Mouse (Mus musculus): ENCODE results near the gene Chst10. TPM values are rescaled to one million over a fixed set of nuclear protein-coding genes. Genes with fewer than 3 reads are reported as not detected.

Gene Chst10
- 10 to 100 TPM; 13.4 to 26.2 (median 21.8) TPM for polyA plus RNA-seq (2017; shearing (Covaris generic))

DNA sequence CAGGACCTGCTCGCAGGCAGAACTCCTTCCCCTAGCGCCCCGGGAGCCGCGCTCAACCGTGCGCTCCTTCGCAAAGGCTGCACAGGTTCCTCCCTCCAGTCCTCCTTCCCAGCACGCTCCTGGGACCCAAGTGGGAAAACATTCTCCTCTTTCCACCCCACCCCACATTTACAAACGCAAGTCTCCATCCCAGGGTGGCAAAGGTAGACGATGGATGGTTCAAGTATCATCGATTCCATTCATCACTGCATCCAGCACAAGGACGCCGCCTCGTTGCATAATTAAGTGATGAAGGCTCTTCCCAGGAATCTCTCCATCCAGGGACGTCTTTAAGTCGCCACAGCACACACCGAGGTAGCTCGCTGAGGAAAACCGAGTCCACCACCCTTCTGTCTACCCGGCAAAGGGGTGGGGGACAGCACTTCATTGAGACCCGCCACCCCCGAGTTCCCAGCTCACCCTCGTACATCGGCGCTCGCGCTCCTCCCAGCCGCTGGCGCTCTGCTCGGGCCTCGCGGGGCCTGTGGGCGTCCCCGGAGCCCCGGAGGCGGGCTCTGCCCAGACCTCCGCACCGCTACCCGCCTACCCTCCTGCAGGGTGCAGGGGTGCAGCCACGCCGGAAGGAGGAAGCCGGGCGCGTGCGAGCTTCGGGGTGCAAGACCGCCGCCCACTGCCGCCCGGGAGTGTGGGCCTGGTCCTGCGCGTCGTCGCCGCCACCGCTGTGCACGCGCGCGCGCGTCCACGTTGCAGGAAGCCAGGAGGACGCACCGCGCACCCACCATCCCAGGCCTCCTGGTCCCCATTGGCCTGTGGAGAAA is at the start of gene Chst10:
Gene Chst10, minus strand, starts transcription at position 731 of the 818 bp plus-strand sequence.
- ATAC-seq, result peak; percentile 93

GRCm38 (mm10) chr1:38939608-38940007 is 41.6 kb upstream of the Chst10 start:
- no peak for ATAC-seq

- no peak for ATAC-seq
These were observed 40.9 kb upstream of the Chst10 start, which contains the start of gene Nms for GRCm38 (mm10) chr1:38938849-38939248. Gene Nms, plus strand, starts transcription at chr1:38939149.

DNA sequence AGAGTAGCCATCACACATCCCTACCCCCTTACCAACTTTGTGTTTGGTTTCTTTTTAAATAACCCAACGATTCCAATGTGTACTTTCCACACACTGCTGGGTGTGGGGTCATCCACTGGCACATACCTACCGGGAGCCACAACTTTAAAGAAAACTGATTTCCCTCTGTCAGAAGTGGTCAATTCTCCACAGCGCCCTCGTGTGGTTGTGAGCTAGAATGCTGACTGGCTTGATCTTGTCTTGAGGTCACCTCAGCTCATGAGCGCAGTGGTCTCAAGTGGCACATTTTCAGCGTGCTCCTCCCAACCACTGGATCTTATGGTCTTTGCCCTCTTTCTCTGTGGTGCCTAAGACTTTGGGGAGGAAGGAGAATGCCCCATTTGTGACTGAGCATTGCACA is 38.8 kb upstream of the Chst10 start:
- ATAC-seq, result no peak

DNA sequence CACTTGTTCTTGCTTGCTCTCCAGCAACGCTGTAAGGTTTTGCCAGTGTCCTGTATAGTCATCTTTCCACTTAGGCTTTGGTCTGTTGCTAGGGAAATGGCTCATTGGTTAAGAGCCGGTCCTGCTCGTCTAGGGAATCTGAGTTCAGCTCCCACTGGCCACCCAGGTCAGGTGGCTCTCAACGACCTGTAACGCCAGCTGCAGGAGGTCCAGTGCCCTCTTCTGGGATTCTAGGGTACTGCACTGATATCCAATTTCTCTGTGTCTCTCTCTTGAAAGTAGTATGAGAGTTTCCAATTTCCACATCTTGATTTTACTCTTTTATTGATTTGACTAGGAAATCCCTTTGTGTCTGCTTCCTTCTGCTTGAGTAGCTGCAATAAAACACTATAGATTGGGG is 36.7 kb upstream of the Chst10 start:
- ATAC-seq, result no peak

GRCm38 (mm10) chr1:38930767-38931166 is 32.8 kb upstream of the Chst10 start:
- no peak for ATAC-seq

DNA sequence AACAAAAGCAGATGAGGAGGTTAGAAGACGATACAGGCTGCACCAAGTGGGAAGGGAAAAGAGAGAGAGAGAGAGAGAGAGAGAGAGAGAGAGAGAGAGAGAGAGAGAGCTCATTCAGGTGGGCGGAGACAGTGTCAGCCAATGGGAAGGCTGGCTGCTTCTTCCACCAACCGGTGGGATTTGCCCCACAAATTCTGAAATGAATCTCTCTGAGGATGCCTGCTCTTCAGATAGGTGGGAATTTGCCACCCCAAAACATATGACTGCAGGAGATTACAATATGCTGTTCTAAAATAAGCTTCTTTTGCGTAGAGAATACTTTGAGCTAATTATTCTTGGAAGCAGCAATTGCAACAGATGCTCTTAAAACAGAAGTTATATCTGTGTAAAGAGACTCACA is 31.5 kb upstream of the Chst10 start:
- no peak for ATAC-seq

- ATAC-seq, result no peak
These were observed 31.0 kb upstream of the Chst10 start for GRCm38 (mm10) chr1:38928996-38929395.

DNA sequence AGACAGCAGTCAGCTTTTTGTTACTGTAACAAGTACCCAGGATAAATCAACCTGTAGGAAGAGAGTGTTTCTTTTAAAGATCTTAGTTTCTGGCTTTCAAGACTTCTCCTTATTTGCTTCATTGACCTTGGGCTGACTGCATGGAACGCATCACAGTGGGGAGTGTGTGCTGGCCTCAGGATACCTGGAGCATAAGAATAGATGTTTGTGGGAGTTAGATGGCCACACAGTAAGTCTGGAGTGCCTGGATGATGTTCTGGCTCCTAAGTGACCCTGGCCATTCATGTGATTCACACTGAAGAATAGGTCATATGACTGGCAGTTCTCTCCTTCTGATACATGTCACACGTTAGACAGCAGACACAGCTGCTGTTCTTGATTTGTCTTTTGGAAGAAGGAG is 6.0 kb upstream of the Chst10 start:
- ATAC-seq, result no peak

GRCm38 (mm10) chr1:38902571-38902970 is 4.6 kb upstream of the Chst10 start:
- peak; percentile 22 for ATAC-seq

DNA sequence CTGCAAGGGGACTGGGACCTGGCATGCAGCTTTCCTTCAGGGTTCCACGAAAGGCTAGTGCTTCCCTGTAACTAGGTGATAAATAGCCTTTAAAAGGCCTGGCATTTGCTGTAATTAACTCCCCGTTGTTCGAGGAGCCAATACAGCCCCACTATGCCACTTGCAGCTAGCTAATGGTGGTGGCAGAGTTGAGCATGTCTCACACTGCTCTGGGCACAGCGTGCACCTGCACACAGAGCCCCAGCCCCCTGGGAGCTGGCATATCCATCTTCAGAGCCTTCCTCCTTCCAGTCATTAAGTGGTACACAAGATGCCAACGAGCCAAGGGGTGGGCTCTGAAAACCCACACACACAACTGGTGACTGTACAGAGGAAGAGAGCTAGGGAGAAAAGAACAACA is 4.9 kb downstream of the Chst10 start:
- ATAC-seq, result no peak

GRCm38 (mm10) chr1:38891444-38891843 is 6.5 kb downstream of the Chst10 start:
- no peak for ATAC-seq

- no peak for ATAC-seq
These were observed 9.2 kb downstream of the Chst10 start for GRCm38 (mm10) chr1:38888803-38889202.

DNA sequence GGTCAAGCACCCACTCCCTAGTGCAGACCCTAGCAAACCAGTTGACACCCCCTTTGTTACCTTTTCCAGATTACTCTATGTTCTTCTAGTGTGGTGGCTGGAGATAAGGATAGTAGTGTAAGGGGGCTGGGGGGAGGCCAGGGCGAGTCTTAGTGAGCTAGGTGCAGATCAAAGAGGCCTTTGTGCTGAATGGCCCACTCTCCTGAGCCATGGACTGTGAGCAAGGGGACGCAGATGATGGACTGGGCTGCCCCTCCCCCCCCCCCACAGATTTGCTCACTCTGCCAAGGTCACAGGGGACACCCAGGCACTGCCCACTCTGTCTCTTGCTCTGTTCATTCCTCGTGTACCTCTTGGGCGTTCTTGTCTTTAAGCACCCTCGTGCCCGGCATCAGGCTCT is 10.9 kb downstream of the Chst10 start:
- ATAC-seq, result no peak

DNA sequence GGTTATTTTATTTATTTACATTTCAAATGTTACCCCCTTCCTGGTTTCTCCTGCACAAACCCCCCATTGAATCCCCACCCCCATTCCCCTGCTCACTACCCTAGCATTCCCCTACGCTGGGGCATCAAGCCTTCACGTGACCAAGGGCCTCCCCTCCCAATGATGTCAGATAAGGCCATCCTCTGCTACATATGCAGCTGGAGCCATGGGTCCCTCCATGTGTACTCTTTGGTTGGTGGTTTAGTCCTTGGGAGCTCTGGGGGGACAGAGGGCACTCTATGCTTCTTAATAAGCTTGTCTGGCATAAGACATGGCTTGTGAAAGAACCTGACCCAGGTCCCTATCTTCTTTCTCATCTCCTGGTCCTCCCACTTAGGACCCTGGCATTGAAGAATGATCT is 11.4 kb downstream of the Chst10 start:
- ATAC-seq, result no peak

DNA sequence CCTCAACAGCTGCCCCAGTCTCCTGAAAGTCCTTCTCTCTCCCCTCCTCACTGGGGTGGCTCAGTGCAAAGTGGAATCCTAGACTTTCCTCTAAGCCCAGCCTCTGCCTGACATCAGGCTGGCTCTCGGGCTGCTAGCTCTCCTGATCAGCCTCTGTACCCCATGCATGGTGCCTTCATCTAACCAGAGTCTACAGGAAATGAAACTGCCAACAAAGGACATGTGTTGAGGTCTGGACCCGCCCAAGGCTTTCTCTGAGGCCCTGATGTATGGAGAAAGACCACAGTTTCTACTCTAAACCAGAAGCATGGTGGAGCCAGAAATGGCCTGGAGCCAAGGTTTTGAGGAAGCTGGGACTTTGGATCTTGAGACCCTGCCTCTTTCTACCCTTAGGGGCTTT is 12.0 kb downstream of the Chst10 start:
- ATAC-seq, result peak; percentile 53

- peak; percentile 79 for ATAC-seq
These were observed 14.2 kb downstream of the Chst10 start for GRCm38 (mm10) chr1:38883766-38884165.

GRCm38 (mm10) chr1:38882746-38883145 is 15.2 kb downstream of the Chst10 start:
- ATAC-seq, result no peak

- no peak for ATAC-seq
These were observed 16.6 kb downstream of the Chst10 start for GRCm38 (mm10) chr1:38881366-38881765.

DNA sequence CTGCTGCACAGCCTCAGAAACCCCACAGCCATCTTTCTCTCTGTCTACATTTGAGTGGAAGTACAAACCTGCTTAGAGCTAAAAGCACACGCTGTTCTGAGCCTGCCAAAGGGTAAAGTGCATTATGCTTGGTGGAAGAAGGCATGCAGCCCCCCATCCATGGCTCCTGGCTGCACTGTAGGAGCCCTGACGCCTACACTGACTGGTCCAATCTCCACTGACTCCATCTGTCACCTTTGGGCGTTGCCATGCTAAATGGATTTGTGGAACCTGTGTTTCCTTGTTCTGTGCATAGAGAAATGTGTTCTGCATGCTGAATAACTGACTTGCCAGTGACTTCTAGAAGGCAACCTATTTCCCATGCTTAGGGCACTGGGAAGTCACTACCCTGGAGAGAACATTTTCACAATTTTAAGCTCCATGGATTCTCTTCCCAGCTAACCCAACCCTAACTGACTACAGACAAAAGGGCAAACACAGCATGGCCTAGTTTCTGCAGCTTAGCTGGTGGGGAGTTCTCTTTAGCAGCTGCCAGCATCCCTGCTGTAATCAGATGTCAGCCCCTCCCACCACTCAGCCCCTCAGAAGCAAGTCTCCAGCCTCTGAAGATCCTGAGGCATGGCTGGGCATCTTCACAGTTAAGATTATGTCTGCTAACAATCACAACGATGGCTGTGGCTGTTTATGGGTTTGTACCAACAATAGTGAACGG is 21.1 kb downstream of the Chst10 start:
- ATAC-seq, result no peak

- no peak for ATAC-seq
These were observed 24.1 kb downstream of the Chst10 start for GRCm38 (mm10) chr1:38873911-38874310.

DNA sequence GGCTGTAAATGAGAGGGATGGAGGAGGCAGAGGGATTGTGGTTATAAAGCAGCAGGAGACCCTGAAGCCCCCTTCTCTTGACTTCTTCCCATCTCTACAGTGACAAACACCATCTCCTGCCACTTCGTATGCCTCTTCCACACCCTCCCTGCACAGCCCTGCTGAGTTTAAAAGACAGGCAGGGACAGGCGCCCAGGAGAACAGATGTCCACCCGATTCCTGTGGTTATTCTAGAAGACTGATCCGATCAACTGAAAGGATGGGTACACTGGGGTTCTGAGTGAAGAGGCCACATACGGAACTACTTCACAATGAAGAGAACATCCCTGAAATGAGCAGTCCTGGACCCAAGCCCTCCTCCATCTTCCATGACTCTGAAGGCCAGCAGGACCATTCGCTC is 26.1 kb downstream of the Chst10 start:
- no peak for ATAC-seq

- no peak for ATAC-seq
These were observed 28.4 kb downstream of the Chst10 start for GRCm38 (mm10) chr1:38869398-38870195.
